Mouse (Mus musculus) myocyte (in vitro differentiated cells): ENCODE data around the gene Hnrnpdl. TPM values are rescaled to one million over a fixed set of nuclear protein-coding genes. Genes with fewer than 3 reads are reported as not detected.

ENCODE experiments used
- H3K27me3 ChIP-seq: one replicate; pipeline ENCODE4 v1.6.1; 2011; ENCODE audit not compliant: control insufficient read depth, insufficient read depth, insufficient read length
- H3K36me3 ChIP-seq: one replicate; pipeline ENCODE4 v1.6.1; 2011; ENCODE audit not compliant: control insufficient read depth, insufficient read depth
- H3K4me2 ChIP-seq: one replicate; pipeline ENCODE4 v1.6.1; 2011; ENCODE audit warnings: low read depth, control low read depth
- H3K4me3 ChIP-seq: one replicate; pipeline ENCODE4 v1.5.1; 2011; ENCODE audit warnings: mild to moderate bottlenecking, control low read depth, moderate library complexity
- H3K79me2 ChIP-seq: one replicate; pipeline ENCODE4 v1.6.1; 2011; ENCODE audit not compliant: control insufficient read depth, insufficient read depth
- H3ac ChIP-seq: one replicate; pipeline ENCODE4 v1.6.1; 2011; ENCODE audit not compliant: control insufficient read depth, insufficient read length
- CEBPB ChIP-seq: IDR thresholded peaks from 2 replicates; pipeline ENCODE4 v1.6.1; 2011; ENCODE audit warnings: mild to moderate bottlenecking, moderate library complexity; ENCODE audit not compliant: poor library complexity, insufficient read depth, severe bottlenecking
- E2F4 ChIP-seq: IDR thresholded peaks from one replicate; pipeline ENCODE4 v1.6.1; 2011; ENCODE audit warnings: mild to moderate bottlenecking, control low read depth, moderate library complexity; ENCODE audit not compliant: insufficient read depth
- MAX ChIP-seq: IDR thresholded peaks from one replicate; pipeline ENCODE4 v1.6.1; 2011; ENCODE audit warnings: low read depth, mild to moderate bottlenecking, control low read depth
- MYOD1 ChIP-seq, 3 experiments: IDR thresholded peaks; one replicate each; pipeline ENCODE4 v1.6.1; 2011; ENCODE audit warnings: control low read depth in 2 of 3, low read depth in 2 of 3, mild to moderate bottlenecking in 2 of 3, moderate library complexity in 1 of 3; ENCODE audit not compliant: insufficient read length in 2 of 3, control insufficient read depth in 1 of 3
- MYOG ChIP-seq, 3 experiments: IDR thresholded peaks; one replicate each; pipeline ENCODE4 v1.6.1; 2011; ENCODE audit warnings: control low read depth in 2 of 3, low read depth in 2 of 3, mild to moderate bottlenecking in 2 of 3; ENCODE audit not compliant: insufficient read length in 2 of 3, control insufficient read depth in 1 of 3, insufficient read depth in 1 of 3
- POLR2A ChIP-seq: IDR thresholded peaks from one replicate; pipeline ENCODE4 v1.6.1; 2011; ENCODE audit warnings: low read depth, mild to moderate bottlenecking, control low read depth, moderate library complexity; ENCODE audit not compliant: insufficient read length
- POLR2AphosphoS2 ChIP-seq: IDR thresholded peaks from one replicate; pipeline ENCODE4 v1.6.1; 2011; ENCODE audit warnings: low read depth, control low read depth; ENCODE audit not compliant: insufficient read length
- REST ChIP-seq: IDR thresholded peaks from one replicate; pipeline ENCODE4 v1.6.1; 2011; ENCODE audit warnings: mild to moderate bottlenecking, control low read depth, moderate library complexity; ENCODE audit not compliant: insufficient read depth, insufficient read length
- SRF ChIP-seq: IDR thresholded peaks from one replicate; pipeline ENCODE4 v1.6.1; 2011; ENCODE audit warnings: low read depth; ENCODE audit not compliant: control insufficient read depth, insufficient read length
- TCF12 ChIP-seq: IDR thresholded peaks from one replicate; pipeline ENCODE4 v1.6.1; 2011; ENCODE audit warnings: mild to moderate bottlenecking, control low read depth; ENCODE audit not compliant: poor library complexity, insufficient read depth, severe bottlenecking
- TCF3 ChIP-seq: IDR thresholded peaks from one replicate; pipeline ENCODE4 v1.6.1; 2011; ENCODE audit warnings: low read depth, control low read depth; ENCODE audit not compliant: insufficient read length
- USF1 ChIP-seq: IDR thresholded peaks from one replicate; pipeline ENCODE4 v1.6.1; 2011; ENCODE audit warnings: low read depth, mild to moderate bottlenecking, control low read depth, moderate library complexity
- polyA plus RNA-seq: library from polyadenylated mRNA; unstranded; fragments of >200 nt; fragmentation: generic; extraction: Trizol; gene quantifications from one replicate; pipeline ENCODE4 v1.2.1, GENCODE M21; 2012; ENCODE audit warnings: missing spikeins

The Hnrnpdl gene
- polyA plus RNA-seq, 1 experiment = 45.4 TPM

DNA sequence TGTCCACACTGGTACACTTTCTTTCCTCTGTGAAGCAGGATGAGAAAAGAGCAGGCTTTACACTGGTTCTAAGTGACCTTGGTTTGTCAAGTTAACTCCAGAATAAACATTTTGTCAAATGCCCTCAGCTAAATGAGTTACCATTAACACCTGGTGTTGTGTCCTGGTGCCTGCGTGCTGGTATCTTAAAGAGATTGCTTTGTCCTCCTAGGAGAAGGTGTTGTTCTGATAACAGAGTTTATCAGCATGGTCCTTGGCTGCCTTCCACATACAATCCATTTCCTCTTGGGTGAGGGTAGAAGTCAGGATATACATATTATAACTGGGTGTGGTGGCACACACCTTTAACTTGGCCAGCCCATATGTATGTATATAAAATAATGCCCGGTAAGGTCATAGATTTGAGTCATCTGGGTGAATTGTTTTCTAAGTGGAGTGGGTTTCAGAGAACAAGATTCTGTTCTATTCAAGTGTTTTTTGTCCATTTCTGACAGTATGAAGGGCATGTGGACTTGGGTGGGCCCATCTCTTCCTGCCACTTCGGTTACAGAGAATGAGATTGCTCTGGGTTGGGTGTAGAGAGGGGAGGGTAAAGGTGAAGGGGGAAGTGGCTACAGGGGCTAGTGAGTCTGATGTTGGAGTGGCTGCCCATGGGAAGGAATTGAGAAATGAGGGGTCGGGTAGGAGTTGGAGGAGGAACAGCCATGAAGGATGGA lies 33.0 kb downstream of the Hnrnpdl start:
- Histone ChIP-seq H3K27me3 (no peaks in the 10 kb centered on the region), H3K4me2 (no peak overlapping the region), H3K4me3 (no peak overlapping the region), H3K79me2 (no peaks in the 10 kb centered on the region), H3K36me3 (no peaks in the 10 kb centered on the region), H3ac (no peak overlapping the region)
- TF ChIP-seq SRF (no peak), CEBPB (no peak), POLR2A (no peak), REST (no peak)

DNA sequence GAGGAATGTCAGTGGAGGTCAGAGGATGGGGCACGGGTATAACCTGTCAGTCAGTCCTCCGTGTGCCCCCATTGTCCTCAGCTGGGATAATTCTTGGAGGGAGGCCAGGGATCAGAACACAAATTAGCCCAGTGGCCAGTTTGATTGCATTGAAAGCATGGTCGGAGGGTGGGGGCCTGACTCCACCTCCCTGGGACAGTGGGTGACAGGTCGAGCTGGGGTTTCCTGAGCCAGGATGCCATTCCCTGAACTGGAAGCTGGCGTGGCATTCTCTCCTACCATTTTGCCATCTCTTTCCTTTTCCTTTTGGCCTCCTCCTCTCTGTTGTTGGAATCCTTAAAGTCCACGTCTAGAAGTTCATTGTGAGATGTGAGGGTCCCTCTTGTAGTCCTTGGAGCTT lies 33.6 kb downstream of the Hnrnpdl start:
- TF ChIP-seq USF1 = no peak
- TF ChIP-seq POLR2A = no peak
- no peak for TF ChIP-seq E2F4
- TF ChIP-seq MAX = no peak
- TF ChIP-seq REST = no peak
- TF ChIP-seq SRF = no peak
- no peak for TF ChIP-seq MYOG (IDR thresholded peaks at IDR 0.05; ENCODE audit: control insufficient read depth in 1 of 3, insufficient read depth in 1 of 3, insufficient read length in 2 of 3, low read depth in 2 of 3)
- TF ChIP-seq MYOD1 (IDR thresholded peaks at IDR 0.05; ENCODE audit: control insufficient read depth in 1 of 3, insufficient read length in 2 of 3, low read depth in 2 of 3) = no peak
- Histone ChIP-seq H3ac (no peak overlapping the region), H3K4me2 (no peak overlapping the region), H3K4me3 (no peak overlapping the region), H3K79me2 (no peaks in the 10 kb centered on the region), H3K36me3 (no peaks in the 10 kb centered on the region), H3K27me3 (no peaks in the 10 kb centered on the region)

DNA sequence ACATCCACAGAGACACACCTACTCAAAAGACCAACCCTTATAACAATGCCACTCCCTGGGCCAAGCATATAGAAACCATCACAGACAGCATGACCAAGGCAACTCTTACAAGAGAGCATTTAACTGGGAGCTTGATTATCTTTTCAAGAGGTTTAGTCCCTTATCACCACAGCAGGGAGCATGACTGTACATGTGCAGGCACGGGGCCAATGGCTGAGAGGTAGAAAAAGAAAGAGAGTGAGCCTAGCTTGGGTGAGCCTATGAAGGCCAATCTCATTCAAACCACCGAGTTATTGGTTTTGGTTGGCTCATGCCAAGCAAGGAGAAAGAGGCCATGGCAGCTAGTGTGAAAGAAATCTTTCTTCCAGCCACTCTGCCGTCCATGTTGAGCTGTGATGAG lies 34.0 kb downstream of the Hnrnpdl start:
- Histone ChIP-seq H3K79me2 (no peaks in the 10 kb centered on the region), H3K4me3 (no peak overlapping the region), H3K36me3 (no peaks in the 10 kb centered on the region), H3K27me3 (no peaks in the 10 kb centered on the region), H3ac (no peak overlapping the region), H3K4me2 (no peak overlapping the region)
- TF ChIP-seq REST (no peak), MYOD1 (IDR thresholded peaks at IDR 0.05; ENCODE audit: control insufficient read depth in 1 of 3, insufficient read length in 2 of 3, low read depth in 2 of 3) (no peak), TCF12 (no peak), E2F4 (no peak), POLR2A (no peak), USF1 (no peak), MAX (no peak), CEBPB (no peak), TCF3 (no peak), SRF (no peak), POLR2AphosphoS2 (no peak), MYOG (IDR thresholded peaks at IDR 0.05; ENCODE audit: control insufficient read depth in 1 of 3, insufficient read depth in 1 of 3, insufficient read length in 2 of 3, low read depth in 2 of 3) (no peak)

DNA sequence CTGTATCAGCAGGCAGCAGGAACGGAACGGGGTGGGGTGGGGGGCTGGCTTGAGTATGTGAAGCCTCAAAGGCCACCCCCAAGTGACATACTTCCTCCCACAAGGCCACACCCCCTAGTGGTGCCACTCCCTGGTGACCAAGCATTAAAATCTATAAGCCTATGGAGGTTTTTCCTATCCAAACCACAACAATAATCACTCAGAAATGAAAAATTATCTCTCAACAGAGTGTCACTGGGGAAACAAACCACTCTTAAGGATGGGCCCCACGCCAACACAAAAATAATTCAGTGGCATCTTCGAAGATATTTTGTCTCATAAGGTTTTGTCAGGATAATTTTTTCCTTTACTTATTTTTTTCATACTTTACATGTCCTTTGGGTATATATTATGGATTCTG lies 35.6 kb downstream of the Hnrnpdl start:
- TF ChIP-seq CEBPB (no peak), REST (no peak), MYOD1 (IDR thresholded peaks at IDR 0.05; ENCODE audit: control insufficient read depth in 1 of 3, insufficient read length in 2 of 3, low read depth in 2 of 3) (no peak), E2F4 (no peak), MAX (no peak), POLR2AphosphoS2 (no peak), POLR2A (no peak), USF1 (no peak), MYOG (IDR thresholded peaks at IDR 0.05; ENCODE audit: control insufficient read depth in 1 of 3, insufficient read depth in 1 of 3, insufficient read length in 2 of 3, low read depth in 2 of 3) (no peak), TCF12 (no peak), TCF3 (no peak), SRF (no peak)
- Histone ChIP-seq H3K27me3 (no peaks in the 10 kb centered on the region), H3ac (no peak overlapping the region), H3K79me2 (no peaks in the 10 kb centered on the region), H3K4me3 (no peak overlapping the region), H3K36me3 (no peaks in the 10 kb centered on the region), H3K4me2 (no peak overlapping the region)

DNA sequence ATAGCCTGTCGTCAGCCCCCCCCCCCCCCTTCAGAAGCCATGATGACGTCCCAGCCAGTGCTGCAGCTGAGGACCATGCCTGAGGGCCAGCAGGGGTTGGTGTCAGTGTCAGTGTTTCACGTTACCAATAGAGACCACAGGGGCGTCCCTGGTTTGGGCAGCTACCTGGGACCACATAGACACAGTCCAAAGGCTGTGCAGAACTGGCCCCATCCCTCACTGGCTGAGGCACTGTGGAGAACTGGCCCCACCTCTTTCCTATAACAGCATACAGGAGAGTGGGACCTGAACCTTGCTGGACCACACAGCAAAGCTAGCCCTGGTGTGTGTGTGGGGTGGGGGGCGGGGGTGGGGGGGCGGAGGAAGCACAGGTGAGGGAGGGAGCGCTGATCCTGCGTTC lies 39.0 kb downstream of the Hnrnpdl start:
- Histone ChIP-seq H3K36me3 (no peaks in the 10 kb centered on the region), H3K4me3 (no peak overlapping the region), H3ac (no peak overlapping the region), H3K27me3 (no peaks in the 10 kb centered on the region), H3K4me2 (no peak overlapping the region), H3K79me2 (no peaks in the 10 kb centered on the region)
- no peak for TF ChIP-seq USF1
- no peak for TF ChIP-seq MAX
- TF ChIP-seq REST = no peak
- no peak for TF ChIP-seq TCF12
